10 mouse cellular contexts compared by ENCODE assay signal in genomic region chr5:136427121-136427771, GRCm38 (mm10).
DNase-seq lines count a peak whose midpoint lies in the region; ATAC-seq lines count a peak whose summit lies in the region.
"Had no signal": no experiment of that assay in that cellular context is flagged by ENCODE, and none has a peak within 500 bp of the region (broad histone marks: within the 10 kb centered on the region; RNA-seq: fewer than 3 reads in every experiment).

No protein-coding gene starts in this region.

- ATAC-seq in cerebellum, adult (ENCODE audit: insufficient number of reproducible peaks, low FRiP score, low TSS enrichment) = no peak
- ATAC-seq: liver, postnatal 0 days had no signal

- peak; percentile 25 for DNase-seq in cerebellum, adult 9-11 months
- peak; percentile 27 for DNase-seq in kidney, adult 11 months
- DNase-seq in kidney, postnatal 10 days = no peak
- peak; percentile 46 for DNase-seq in adrenal gland, postnatal 14 days
- peak; percentile 20 for DNase-seq in lung, postnatal 25 days (ENCODE audit: low spot score)
- no peak for DNase-seq in spleen, adult 12 weeks (ENCODE audit: low spot score)
- DNase-seq in left cerebral cortex, adult 18-20 months (ENCODE audit: low spot score in 2 of 2) = no peak
- DNase-seq: liver, postnatal 0 days; thymus, postnatal 36 days had no signal

Comparison
In these comparisons a context has a peak if more than half of its experiments do, and no peak if none do; other contexts are left out.
1. DNase-seq: peak in cerebellum, adult 9-11 months (single experiment), kidney, adult 11 months (single experiment), adrenal gland, postnatal 14 days (single experiment) and lung, postnatal 25 days (single experiment); none in kidney, postnatal 10 days (single experiment), spleen, adult 12 weeks (single experiment) and left cerebral cortex, adult 18-20 months (0 of 2).